Mouse (Mus musculus) adrenal gland, adult 2 months (tissue): ENCODE measurements around the gene Scp2. TPM values are rescaled to one million over a fixed set of nuclear protein-coding genes. Genes with fewer than 3 reads are reported as not detected.

Experiments used
- DNase-seq: peaks from one replicate; pipeline ENCODE4 v3.0.0; 2021
- polyA plus RNA-seq: library from polyadenylated mRNA; depleted of rRNA; stranded (reverse); fragments of >200 nt; gene quantifications from 2 replicates; pipeline ENCODE4 v1.2.3, GENCODE M21; 2012
- total RNA-seq, 2 experiments: library from RNA; stranded (reverse); gene quantifications; 2 replicates each; pipeline ENCODE4 v1.2.3; 2021

The Scp2 gene
- total and polyA plus RNA-seq, 3 experiments, result 70.2 to 443 (median 265) TPM

- DNase-seq, result no peak
These were observed 84.0 kb downstream of the Scp2 start for GRCm38 (mm10) chr4:108060774-108061173.

- DNase-seq, result no peak
These were observed 85.0 kb downstream of the Scp2 start for GRCm38 (mm10) chr4:108059601-108060379.

- DNase-seq, result peak; percentile 75
These were observed 86.6 kb downstream of the Scp2 start for GRCm38 (mm10) chr4:108058166-108058565.

GRCm38 (mm10) chr4:108057247-108057646, 87.6 kb downstream of the Scp2 start:
- DNase-seq, result no peak

GRCm38 (mm10) chr4:108055873-108056272, 88.9 kb downstream of the Scp2 start:
- no peak for DNase-seq

- DNase-seq, result no peak
These were observed 92.1 kb downstream of the Scp2 start for GRCm38 (mm10) chr4:108052673-108053072.

GRCm38 (mm10) chr4:108051687-108052274, 93.0 kb downstream of the Scp2 start:
- DNase-seq, result no peak

GRCm38 (mm10) chr4:108046136-108046535, 98.7 kb downstream of the Scp2 start:
- DNase-seq, result no peak

- DNase-seq, result no peak
These were observed 99.4 kb downstream of the Scp2 start for GRCm38 (mm10) chr4:108045136-108046107.

- no peak for DNase-seq
These were observed 107.8 kb downstream of the Scp2 start for GRCm38 (mm10) chr4:108037027-108037426.

- DNase-seq, result peak; percentile 52
These were observed 111.6 kb downstream of the Scp2 start for GRCm38 (mm10) chr4:108033041-108033764.

- DNase-seq, result no peak
These were observed 112.4 kb downstream of the Scp2 start for GRCm38 (mm10) chr4:108032352-108032849.

GRCm38 (mm10) chr4:108031502-108032351, 113.1 kb downstream of the Scp2 start:
- DNase-seq, result peak; percentile 57

GRCm38 (mm10) chr4:108030888-108031501, 113.8 kb downstream of the Scp2 start:
- DNase-seq, result no peak

GRCm38 (mm10) chr4:108026193-108026592, 118.6 kb downstream of the Scp2 start:
- no peak for DNase-seq

GRCm38 (mm10) chr4:108025269-108025668, 119.5 kb downstream of the Scp2 start:
- no peak for DNase-seq

- peak; percentile 15 for DNase-seq
These were observed 120.2 kb downstream of the Scp2 start for GRCm38 (mm10) chr4:108024641-108025040.

GRCm38 (mm10) chr4:108023186-108023585, 121.6 kb downstream of the Scp2 start:
- DNase-seq, result no peak

GRCm38 (mm10) chr4:108020178-108020577, 124.6 kb downstream of the Scp2 start:
- DNase-seq, result no peak
